Mouse (Mus musculus) liver, embryonic 16.5 days (tissue): Measurements from ENCODE around the gene Plcd3. TPM values are rescaled to one million over a fixed set of nuclear protein-coding genes. Genes with fewer than 3 reads are reported as not detected.

Experiments used
- ATAC-seq: fragments of 200-750 bp; cut with Nextera tagmentation; 2 replicates; pipeline ENCODE4 v1.8.0; 2017; ENCODE audit warnings: low read depth, mild to moderate bottlenecking, moderate number of reproducible peaks, moderate library complexity
- H3K27ac ChIP-seq: fragments of 300-500 bp; sonication (generic); 2 replicates; pipeline ENCODE4 v1.5.1; 2014; ENCODE audit warnings: mild to moderate bottlenecking, low read length
- H3K27me3 ChIP-seq: fragments of 300-500 bp; sonication (generic); 2 replicates; pipeline ENCODE4 v1.6.1; 2014; ENCODE audit warnings: low read depth, low read length, mixed read lengths; ENCODE audit not compliant: control insufficient read depth, insufficient read depth
- H3K36me3 ChIP-seq: fragments of 300-500 bp; sonication (generic); 2 replicates; pipeline ENCODE4 v1.6.1; 2014; ENCODE audit warnings: mild to moderate bottlenecking; ENCODE audit not compliant: control insufficient read depth, insufficient read depth
- H3K4me1 ChIP-seq: fragments of 300-500 bp; sonication (generic); 2 replicates; pipeline ENCODE4 v1.6.1; 2014; ENCODE audit warnings: low read depth, low read length, mixed read lengths; ENCODE audit not compliant: control insufficient read depth
- H3K4me2 ChIP-seq: fragments of 300-500 bp; sonication (generic); 2 replicates; pipeline ENCODE4 v1.6.1; 2014; ENCODE audit warnings: low read depth, low read length, mixed read lengths
- H3K4me3 ChIP-seq: fragments of 300-500 bp; sonication (generic); 2 replicates; pipeline ENCODE4 v1.5.1; 2014; ENCODE audit warnings: low read depth, mild to moderate bottlenecking, low read length
- H3K9ac ChIP-seq: fragments of 300-500 bp; sonication (generic); 2 replicates; pipeline ENCODE4 v1.6.1; 2014; ENCODE audit warnings: low read depth, low read length
- H3K9me3 ChIP-seq: fragments of 300-500 bp; sonication (generic); replicated peaks from 2 replicates; pipeline ENCODE4 v1.6.1; 2016; ENCODE audit warnings: low read length; ENCODE audit not compliant: control insufficient read depth
- WGBS: fragments of 180-500 bp; shearing (Covaris S2); extraction: QIAGEN DNeasy Blood & Tissue Kit; methylation state at CpG from one replicate; pipeline ENCODE4 v1.1.7; 2014; ENCODE audit not compliant: insufficient replicate concordance; 5-methylcytosine and 5-hydroxymethylcytosine counted together
- polyA plus RNA-seq: library from polyadenylated mRNA; unstranded; fragments of >200 nt; fragmentation: Nextera tagmentation; extraction: Ambion mirVana; gene quantifications from 2 replicates; pipeline ENCODE4 v1.2.1, GENCODE M21; 2015

Gene Plcd3
- polyA plus RNA-seq, result 0.40 and 0.58 TPM in 2 replicates

- under 1% methylated on average over 28 of the region's 34 CpGs for WGBS
- no peaks in the 10 kb centered on the region for H3K36me3 ChIP-seq
- H3K9ac ChIP-seq, result peak within 1 kb of the TSS; percentile 56
- H3K4me1 ChIP-seq, result peaks cover 47% of the 10 kb centered on the region
- peak within 1 kb of the TSS; percentile 0; the same call in 1 of the 2 replicates for H3K27ac ChIP-seq
- H3K4me3 ChIP-seq, result peak within 1 kb of the TSS; percentile 61
- peak within 1 kb of the TSS; percentile 90 for H3K4me2 ChIP-seq
- H3K9me3 ChIP-seq, result no peaks in the 10 kb centered on the region
- no peak for ATAC-seq
- peaks cover 31% of the 10 kb centered on the region for H3K27me3 ChIP-seq
Observed at GRCm38 (mm10) chr11:103101481-103101865, at the start of gene Plcd3, which contains the start of gene Acbd4. Gene Plcd3, minus strand, starts transcription at chr11:103101658. Gene Acbd4, plus strand, starts transcription at chr11:103101682.

GRCm38 (mm10) chr11:103149771-103150170, 48.3 kb upstream of the Plcd3 start:
- H3K9ac ChIP-seq, result no peak overlapping the region
- no peak overlapping the region for H3K4me3 ChIP-seq
- WGBS, result 84% methylated on average over 4 of the region's 4 CpGs
- H3K4me1 ChIP-seq, result peaks cover 2% of the 10 kb centered on the region
- no peaks in the 10 kb centered on the region for H3K27me3 ChIP-seq
- no peaks in the 10 kb centered on the region for H3K9me3 ChIP-seq
- no peaks in the 10 kb centered on the region for H3K36me3 ChIP-seq
- H3K4me2 ChIP-seq, result no peak overlapping the region
- H3K27ac ChIP-seq, result no peak overlapping the region
- ATAC-seq, result no peak

- Histone ChIP-seq H3K27me3 (no peaks in the 10 kb centered on the region), H3K9me3 (no peaks in the 10 kb centered on the region), H3K4me2 (no peak overlapping the region), H3K27ac (peak overlapping the region; percentile 46; the same call in 1 of the 2 replicates), H3K4me3 (no peak overlapping the region), H3K9ac (no peak overlapping the region), H3K4me1 (peaks cover 11% of the 10 kb centered on the region), H3K36me3 (no peaks in the 10 kb centered on the region)
- ATAC-seq, result no peak
- 58% methylated on average over 4 of the region's 4 CpGs for WGBS
Observed at GRCm38 (mm10) chr11:103147766-103148165, 46.3 kb upstream of the Plcd3 start.

- WGBS, result 58% methylated on average over 4 of the region's 4 CpGs
- Histone ChIP-seq H3K9me3 (no peaks in the 10 kb centered on the region), H3K27ac (no peak overlapping the region), H3K4me2 (no peak overlapping the region), H3K4me3 (no peak overlapping the region), H3K36me3 (no peaks in the 10 kb centered on the region), H3K27me3 (no peaks in the 10 kb centered on the region), H3K9ac (no peak overlapping the region), H3K4me1 (peaks cover 21% of the 10 kb centered on the region)
- ATAC-seq, result no peak
Observed at GRCm38 (mm10) chr11:103146386-103146785, 44.9 kb upstream of the Plcd3 start.

- no peak for ATAC-seq
- no peaks in the 10 kb centered on the region for H3K36me3 ChIP-seq
- H3K9me3 ChIP-seq, result no peaks in the 10 kb centered on the region
- H3K27ac ChIP-seq, result no peak overlapping the region
- H3K4me2 ChIP-seq, result no peak overlapping the region
- 34% methylated on average over 12 of the region's 12 CpGs for WGBS
- H3K4me1 ChIP-seq, result peaks cover 23% of the 10 kb centered on the region
- H3K27me3 ChIP-seq, result no peaks in the 10 kb centered on the region
- no peak overlapping the region for H3K9ac ChIP-seq
- H3K4me3 ChIP-seq, result no peak overlapping the region
Observed at GRCm38 (mm10) chr11:103144309-103145285, 43.1 kb upstream of the Plcd3 start.

- H3K27ac ChIP-seq, result peak overlapping the region; percentile 22; the same call in 1 of the 2 replicates
- no peaks in the 10 kb centered on the region for H3K27me3 ChIP-seq
- H3K4me2 ChIP-seq, result no peak overlapping the region
- no peak overlapping the region for H3K4me3 ChIP-seq
- 22% methylated on average over 8 of the region's 8 CpGs for WGBS
- H3K9ac ChIP-seq, result no peak overlapping the region
- H3K9me3 ChIP-seq, result no peaks in the 10 kb centered on the region
- peaks cover 23% of the 10 kb centered on the region for H3K4me1 ChIP-seq
- ATAC-seq, result no peak
- no peaks in the 10 kb centered on the region; the same call in 1 of the 2 replicates for H3K36me3 ChIP-seq
Observed at GRCm38 (mm10) chr11:103142441-103143182, 41.2 kb upstream of the Plcd3 start.

- peak; percentile 16; the same call in 1 of the 2 replicates for ATAC-seq
- H3K27ac ChIP-seq, result peak overlapping the region; percentile 47
- H3K36me3 ChIP-seq, result no peaks in the 10 kb centered on the region; the same call in 1 of the 2 replicates
- WGBS, result 67% methylated on average over 1 of the region's 1 CpGs
- no peak overlapping the region for H3K4me2 ChIP-seq
- H3K4me3 ChIP-seq, result no peak overlapping the region
- no peak overlapping the region for H3K9ac ChIP-seq
- peaks cover 23% of the 10 kb centered on the region for H3K4me1 ChIP-seq
- no peaks in the 10 kb centered on the region for H3K9me3 ChIP-seq
- H3K27me3 ChIP-seq, result no peaks in the 10 kb centered on the region
Observed at GRCm38 (mm10) chr11:103141944-103142255, 40.4 kb upstream of the Plcd3 start.

- no peak overlapping the region for H3K4me3 ChIP-seq
- H3K9ac ChIP-seq, result no peak overlapping the region
- peak; percentile 20; the same call in 1 of the 2 replicates for ATAC-seq
- no peaks in the 10 kb centered on the region for H3K9me3 ChIP-seq
- H3K4me1 ChIP-seq, result peaks cover 25% of the 10 kb centered on the region
- H3K27ac ChIP-seq, result peak overlapping the region; percentile 47
- 39% methylated on average over 11 of the region's 11 CpGs for WGBS
- H3K27me3 ChIP-seq, result no peaks in the 10 kb centered on the region
- no peaks in the 10 kb centered on the region; the same call in 1 of the 2 replicates for H3K36me3 ChIP-seq
- H3K4me2 ChIP-seq, result no peak overlapping the region
Observed at GRCm38 (mm10) chr11:103141101-103141943, 39.9 kb upstream of the Plcd3 start.
